Mouse (Mus musculus) E14TG2a.4 (cell line): ENCODE results near the gene Egfl8.

Experiments
- H3K27me3 ChIP-seq: 2 replicates; pipeline ENCODE4 v1.6.1; 2014; ENCODE audit warnings: low read length, control low read depth; ENCODE audit not compliant: insufficient read depth
- H3K36me3 ChIP-seq: 2 replicates; pipeline ENCODE4 v1.6.1; 2014; ENCODE audit warnings: low read length, control low read depth; ENCODE audit not compliant: insufficient read depth
- H3K4me1 ChIP-seq: replicated peaks from 2 replicates; pipeline ENCODE4 v1.6.1; 2014; ENCODE audit warnings: low read depth, low read length, control low read depth
- H3K4me3 ChIP-seq: replicated peaks from 2 replicates; pipeline ENCODE4 v1.5.1; 2014; ENCODE audit warnings: mild to moderate bottlenecking, low read length
- H3K9me3 ChIP-seq: 2 replicates; pipeline ENCODE4 v1.6.1; 2014; ENCODE audit warnings: low read length, control low read depth
- CTCF ChIP-seq: conservative IDR thresholded peaks from 2 replicates; pipeline ENCODE4 v1.5.1; 2014; ENCODE audit warnings: low read length
- NANOG ChIP-seq: IDR thresholded peaks from 2 replicates; pipeline ENCODE4 v1.6.1; 2014; ENCODE audit warnings: borderline replicate concordance, low read length, mixed read lengths
- POU5F1 ChIP-seq: IDR thresholded peaks from 2 replicates; pipeline ENCODE4 v1.6.1; 2014; ENCODE audit warnings: low read length, borderline replicate concordance

The Egfl8 gene

GRCm38 (mm10) chr17:34571875-34572274 is 43.9 kb downstream of the Egfl8 start:
- TF ChIP-seq POU5F1 = no peak
- TF ChIP-seq CTCF = peak; percentile 72
- no peak for TF ChIP-seq NANOG
- Histone ChIP-seq H3K27me3 (no peaks in the 10 kb centered on the region), H3K4me3 (peak overlapping the region; percentile 48), H3K36me3 (peaks cover 97% of the 10 kb centered on the region), H3K4me1 (peaks cover 56% of the 10 kb centered on the region), H3K9me3 (no peaks in the 10 kb centered on the region)

- no peak for TF ChIP-seq NANOG
- TF ChIP-seq POU5F1 = no peak
- no peak for TF ChIP-seq CTCF
- Histone ChIP-seq H3K4me1 (peaks cover 64% of the 10 kb centered on the region), H3K27me3 (no peaks in the 10 kb centered on the region), H3K4me3 (no peak overlapping the region), H3K36me3 (peaks cover 95% of the 10 kb centered on the region), H3K9me3 (no peaks in the 10 kb centered on the region)
Observed at GRCm38 (mm10) chr17:34569919-34570318, 45.9 kb downstream of the Egfl8 start.

GRCm38 (mm10) chr17:34568421-34568820 is 47.4 kb downstream of the Egfl8 start:
- TF ChIP-seq POU5F1 (no peak), CTCF (no peak), NANOG (no peak)
- Histone ChIP-seq H3K9me3 (no peaks in the 10 kb centered on the region), H3K36me3 (peaks cover 80% of the 10 kb centered on the region), H3K4me1 (peaks cover 77% of the 10 kb centered on the region), H3K27me3 (no peaks in the 10 kb centered on the region), H3K4me3 (no peak overlapping the region)

GRCm38 (mm10) chr17:34567311-34567710 is 48.5 kb downstream of the Egfl8 start:
- peak overlapping the region; percentile 10; the same call in 1 of the 2 replicates for H3K4me3 ChIP-seq
- peaks cover 81% of the 10 kb centered on the region for H3K4me1 ChIP-seq
- H3K36me3 ChIP-seq = peaks cover 69% of the 10 kb centered on the region
- no peaks in the 10 kb centered on the region for H3K9me3 ChIP-seq
- H3K27me3 ChIP-seq = no peaks in the 10 kb centered on the region
- no peak for TF ChIP-seq CTCF
- no peak for TF ChIP-seq NANOG
- TF ChIP-seq POU5F1 = no peak

- TF ChIP-seq NANOG (no peak), CTCF (no peak), POU5F1 (no peak)
- Histone ChIP-seq H3K36me3 (peaks cover 46% of the 10 kb centered on the region), H3K4me1 (peaks cover 81% of the 10 kb centered on the region), H3K9me3 (no peaks in the 10 kb centered on the region), H3K4me3 (peak overlapping the region; percentile 80), H3K27me3 (no peaks in the 10 kb centered on the region)
Observed at GRCm38 (mm10) chr17:34564796-34565195, 51.0 kb downstream of the Egfl8 start.

- Histone ChIP-seq H3K4me1 (peaks cover 84% of the 10 kb centered on the region), H3K27me3 (no peaks in the 10 kb centered on the region), H3K4me3 (peak within 1 kb of the TSS; percentile 80), H3K9me3 (no peaks in the 10 kb centered on the region), H3K36me3 (peaks cover 38% of the 10 kb centered on the region)
- TF ChIP-seq POU5F1 (no peak), CTCF (no peak), NANOG (no peak)
Observed at GRCm38 (mm10) chr17:34564003-34564421, 51.8 kb downstream of the Egfl8 start, which contains the start of gene Notch4. TSS of gene Notch4 (plus strand) at chr17:34564268.

- peak overlapping the region; percentile 57 for H3K4me3 ChIP-seq
- TF ChIP-seq POU5F1 (no peak), NANOG (no peak), CTCF (no peak)
- H3K4me1 ChIP-seq = peaks cover 85% of the 10 kb centered on the region
- H3K27me3 ChIP-seq = no peaks in the 10 kb centered on the region
- H3K9me3 ChIP-seq = no peaks in the 10 kb centered on the region
- peaks cover 31% of the 10 kb centered on the region for H3K36me3 ChIP-seq
Observed at GRCm38 (mm10) chr17:34563354-34563753, 52.4 kb downstream of the Egfl8 start.
